Mouse (Mus musculus): ENCODE measurements around the gene Syngap1.

DNA sequence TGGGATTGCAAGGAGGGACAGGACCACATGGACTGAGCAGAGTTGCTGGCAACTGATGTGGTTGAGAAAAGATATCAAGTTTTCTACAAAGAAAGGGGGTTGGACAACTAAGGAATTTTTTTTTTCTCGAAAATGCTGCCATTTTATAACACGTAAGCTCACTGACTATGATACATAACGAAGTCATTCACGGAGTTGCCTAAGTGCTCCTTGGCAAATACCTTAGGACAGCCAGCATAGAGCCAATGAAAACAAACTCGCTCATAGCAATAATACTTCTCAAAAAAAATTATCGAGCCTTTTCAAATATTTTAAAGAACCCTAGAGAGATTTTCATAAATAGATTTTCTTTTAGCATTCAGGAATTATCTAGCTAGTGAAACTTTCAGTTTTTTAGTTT lies 40.1 kb upstream of the Syngap1 start:
- TF ChIP-seq MYOG (IDR thresholded peaks at IDR 0.05; ENCODE audit: control insufficient read depth in 1 of 3, insufficient read depth in 1 of 3, insufficient read length in 2 of 3, low read depth in 2 of 3) (no peak), E2F4 (IDR thresholded peaks at IDR 0.05; ENCODE audit: insufficient read depth) (no peak), POLR2AphosphoS2 (IDR thresholded peaks at IDR 0.05; ENCODE audit: insufficient read length, low read depth) (no peak), POLR2A (IDR thresholded peaks at IDR 0.05; ENCODE audit: insufficient read length, low read depth) (no peak), TCF12 (IDR thresholded peaks at IDR 0.05; ENCODE audit: insufficient read depth, poor library complexity, severe bottlenecking) (no peak), USF1 (IDR thresholded peaks at IDR 0.05; ENCODE audit: low read depth) (no peak)

Measured in myocyte (in vitro differentiated cells).